Mouse (Mus musculus): ENCODE data around the gene Tardbp. TPM values are rescaled to one million over a fixed set of nuclear protein-coding genes. Genes with fewer than 3 reads are reported as not detected.

Gene Tardbp
- polyA plus RNA-seq, 1 experiment from 2014 or later, result 110 TPM

DNA sequence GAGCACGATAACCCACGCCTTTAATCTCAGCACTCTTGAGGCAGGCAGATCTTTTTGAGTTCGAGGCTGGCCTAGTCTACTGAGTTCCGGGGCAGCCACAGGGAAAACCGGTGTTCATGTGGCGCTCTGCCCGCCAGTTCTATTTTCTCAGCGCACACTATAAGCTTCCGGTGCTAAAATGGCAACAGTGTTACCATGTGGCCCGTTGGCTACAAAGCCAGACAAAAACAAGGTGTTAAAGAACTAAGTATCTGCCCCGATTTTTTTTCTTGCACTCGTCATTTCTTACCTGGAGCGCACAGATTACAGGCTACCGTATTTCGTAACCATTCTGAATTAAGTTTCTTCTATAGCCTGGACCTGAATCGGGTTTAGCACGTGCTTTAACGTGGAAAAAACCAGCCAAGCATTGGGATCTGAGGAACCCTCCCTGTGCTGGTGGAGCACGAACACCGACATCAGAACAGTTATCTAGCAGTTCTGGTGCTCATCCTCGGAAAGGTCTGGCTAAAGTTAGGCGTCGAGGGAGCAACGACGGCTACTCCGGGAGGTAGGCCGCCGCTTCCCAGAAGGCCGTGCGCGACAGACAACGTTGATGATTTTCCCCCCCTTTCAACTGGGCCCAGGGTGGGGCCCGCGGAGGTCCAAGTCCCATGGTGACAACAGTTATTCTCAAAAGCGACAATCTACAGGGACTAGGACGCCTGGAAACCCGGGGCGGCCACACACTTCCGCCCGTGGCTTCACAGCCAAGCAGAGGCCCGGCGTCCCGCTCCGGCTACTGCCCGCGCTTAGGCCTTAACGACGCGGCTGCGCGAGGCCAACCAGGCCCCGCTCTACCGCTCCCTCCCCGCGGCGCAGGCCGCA, 830 bp downstream of the Tardbp start:
- peak overlapping the region; percentile 77 for H3K4me2 ChIP-seq (ENCODE audit: low read depth, low read length)
- under 1% methylated on average over 57 of the region's 57 CpGs for WGBS (ENCODE audit: insufficient replicate concordance)
- peak overlapping the region; percentile 99 for H3K4me3 ChIP-seq (ENCODE audit: low read depth, low read length)
- H3K27ac ChIP-seq (ENCODE audit: low read length), result peak overlapping the region; percentile 93
- peak overlapping the region; percentile 98 for H3K9ac ChIP-seq (ENCODE audit: low read depth, low read length)
- peak; percentile 56 for ATAC-seq (ENCODE audit: low read depth)
- peaks cover 39% of the 10 kb centered on the region for H3K36me3 ChIP-seq (ENCODE audit: control insufficient read depth, insufficient read depth)
- H3K27me3 ChIP-seq (ENCODE audit: control insufficient read depth, insufficient read depth, low read depth, low read length), result no peaks in the 10 kb centered on the region
- no peaks in the 10 kb centered on the region for H3K9me3 ChIP-seq (replicated peaks; ENCODE audit: control insufficient read depth, low read length)
- peaks cover 16% of the 10 kb centered on the region for H3K4me1 ChIP-seq (ENCODE audit: control insufficient read depth, low read depth, low read length)

DNA sequence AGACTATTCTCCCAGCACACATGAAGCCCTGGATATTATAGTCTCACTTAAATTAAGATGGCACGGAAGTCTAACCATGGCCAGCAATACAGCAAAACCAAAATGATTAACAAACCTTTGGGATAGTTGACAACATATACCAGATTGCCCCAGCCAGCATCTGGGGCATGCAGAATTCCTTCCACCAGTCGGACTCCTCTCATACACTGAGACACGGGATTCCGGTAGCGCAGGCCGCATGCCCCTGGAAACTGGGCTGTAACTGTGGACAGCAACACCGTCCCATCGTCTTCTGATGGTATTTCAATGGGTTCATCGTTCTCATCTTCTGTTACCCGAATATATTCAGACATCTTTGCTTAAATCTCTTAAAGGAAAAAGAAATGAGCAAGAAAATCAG, 1.8 kb downstream of the Tardbp start:
- peak overlapping the region; percentile 25; the same call in 1 of the 2 replicates for H3K9ac ChIP-seq (ENCODE audit: low read depth, low read length)
- peaks cover 46% of the 10 kb centered on the region for H3K36me3 ChIP-seq (ENCODE audit: control insufficient read depth, insufficient read depth)
- no peak for ATAC-seq (ENCODE audit: low read depth)
- 80% methylated on average over 10 of the region's 10 CpGs for WGBS (ENCODE audit: insufficient replicate concordance)
- no peak overlapping the region for H3K27ac ChIP-seq (ENCODE audit: low read length)
- H3K4me3 ChIP-seq (ENCODE audit: low read depth, low read length), result peak overlapping the region; percentile 99
- peaks cover 16% of the 10 kb centered on the region for H3K4me1 ChIP-seq (ENCODE audit: control insufficient read depth, low read depth, low read length)
- no peaks in the 10 kb centered on the region for H3K9me3 ChIP-seq (replicated peaks; ENCODE audit: control insufficient read depth, low read length)
- H3K4me2 ChIP-seq (ENCODE audit: low read depth, low read length), result peak overlapping the region; percentile 77
- no peaks in the 10 kb centered on the region for H3K27me3 ChIP-seq (ENCODE audit: control insufficient read depth, insufficient read depth, low read depth, low read length)

DNA sequence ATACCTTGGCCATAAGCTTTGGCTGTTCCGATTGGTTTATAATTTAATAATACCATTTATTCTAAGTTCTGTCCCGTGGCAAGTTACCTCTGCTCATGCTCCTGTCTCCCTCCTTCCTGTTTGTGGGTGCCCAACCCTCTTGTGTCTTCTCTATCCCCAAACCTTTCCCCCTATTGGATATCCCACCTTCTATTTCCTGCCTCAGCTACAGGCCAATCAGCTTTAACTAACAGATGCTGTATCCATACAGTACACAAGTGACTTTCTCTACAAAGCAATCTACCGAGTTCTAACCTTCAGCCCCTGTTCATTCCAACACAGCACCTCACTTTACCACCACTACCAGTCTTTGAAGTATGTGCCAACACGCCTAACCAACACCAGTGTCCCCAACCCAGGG, 3.2 kb downstream of the Tardbp start:
- Histone ChIP-seq H3K4me1 (ENCODE audit: control insufficient read depth, low read depth, low read length) (peaks cover 16% of the 10 kb centered on the region), H3K27ac (ENCODE audit: low read length) (no peak overlapping the region), H3K9ac (ENCODE audit: low read depth, low read length) (no peak overlapping the region), H3K4me2 (ENCODE audit: low read depth, low read length) (no peak overlapping the region), H3K9me3 (replicated peaks; ENCODE audit: control insufficient read depth, low read length) (no peaks in the 10 kb centered on the region), H3K27me3 (ENCODE audit: control insufficient read depth, insufficient read depth, low read depth, low read length) (no peaks in the 10 kb centered on the region), H3K4me3 (ENCODE audit: low read depth, low read length) (no peak overlapping the region), H3K36me3 (ENCODE audit: control insufficient read depth, insufficient read depth) (peaks cover 60% of the 10 kb centered on the region)
- WGBS (ENCODE audit: insufficient replicate concordance), result 73% methylated on average over 4 of the region's 4 CpGs
- ATAC-seq (ENCODE audit: low read depth), result no peak

DNA sequence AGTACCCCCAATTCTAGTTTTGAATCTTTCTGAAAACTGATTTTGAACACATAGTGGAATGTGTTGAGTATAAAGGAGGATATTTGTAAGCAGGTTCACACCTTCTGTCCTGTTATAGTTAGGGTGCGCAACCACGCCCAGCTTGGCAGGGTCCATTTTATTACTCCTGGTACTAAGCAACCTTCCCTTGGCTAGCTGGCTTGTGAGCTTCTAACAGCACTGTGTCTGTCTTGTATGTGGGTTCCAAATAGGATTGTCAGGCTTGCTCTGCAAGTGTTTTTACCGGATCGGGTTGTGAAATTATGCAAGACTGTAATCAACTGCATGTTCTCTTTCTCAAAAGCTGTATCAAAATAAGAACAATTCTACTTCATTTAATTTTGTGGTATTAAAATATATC, 4.3 kb downstream of the Tardbp start:
- Histone ChIP-seq H3K9ac (ENCODE audit: low read depth, low read length) (no peak overlapping the region), H3K4me3 (ENCODE audit: low read depth, low read length) (no peak overlapping the region), H3K4me2 (ENCODE audit: low read depth, low read length) (no peak overlapping the region), H3K36me3 (ENCODE audit: control insufficient read depth, insufficient read depth) (peaks cover 65% of the 10 kb centered on the region), H3K27me3 (ENCODE audit: control insufficient read depth, insufficient read depth, low read depth, low read length) (no peaks in the 10 kb centered on the region), H3K9me3 (replicated peaks; ENCODE audit: control insufficient read depth, low read length) (no peaks in the 10 kb centered on the region), H3K27ac (ENCODE audit: low read length) (no peak overlapping the region), H3K4me1 (ENCODE audit: control insufficient read depth, low read depth, low read length) (peaks cover 16% of the 10 kb centered on the region)
- 91% methylated on average over 4 of the region's 4 CpGs for WGBS (ENCODE audit: insufficient replicate concordance)
- no peak for ATAC-seq (ENCODE audit: low read depth)

DNA sequence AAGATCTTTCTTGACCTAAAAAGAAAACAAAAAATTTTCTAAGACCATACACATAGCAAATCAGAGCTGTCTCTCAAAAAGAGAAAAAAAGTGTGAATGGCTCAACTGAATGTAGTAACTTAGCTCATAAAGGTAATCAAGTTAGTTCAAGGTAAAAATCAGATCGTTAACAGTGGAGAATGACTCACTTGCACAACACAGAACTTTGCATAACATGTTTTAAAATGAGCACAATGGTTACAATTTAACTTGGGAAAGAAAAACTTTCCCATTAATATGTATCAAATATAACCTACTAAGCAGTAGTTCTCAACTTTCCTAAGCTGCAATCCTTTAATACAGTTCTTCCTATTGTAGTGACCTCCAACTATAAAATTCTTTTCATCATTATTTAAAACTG, 6.1 kb downstream of the Tardbp start:
- H3K9me3 ChIP-seq (replicated peaks; ENCODE audit: control insufficient read depth, low read length), result no peaks in the 10 kb centered on the region
- 83% methylated on average over 1 of the region's 1 CpGs for WGBS (ENCODE audit: insufficient replicate concordance)
- peaks cover 16% of the 10 kb centered on the region for H3K4me1 ChIP-seq (ENCODE audit: control insufficient read depth, low read depth, low read length)
- H3K4me2 ChIP-seq (ENCODE audit: low read depth, low read length), result no peak overlapping the region
- H3K36me3 ChIP-seq (ENCODE audit: control insufficient read depth, insufficient read depth), result peaks cover 77% of the 10 kb centered on the region
- ATAC-seq (ENCODE audit: low read depth), result no peak
- H3K27me3 ChIP-seq (ENCODE audit: control insufficient read depth, insufficient read depth, low read depth, low read length), result no peaks in the 10 kb centered on the region
- H3K27ac ChIP-seq (ENCODE audit: low read length), result no peak overlapping the region
- no peak overlapping the region for H3K4me3 ChIP-seq (ENCODE audit: low read depth, low read length)
- H3K9ac ChIP-seq (ENCODE audit: low read depth, low read length), result no peak overlapping the region

DNA sequence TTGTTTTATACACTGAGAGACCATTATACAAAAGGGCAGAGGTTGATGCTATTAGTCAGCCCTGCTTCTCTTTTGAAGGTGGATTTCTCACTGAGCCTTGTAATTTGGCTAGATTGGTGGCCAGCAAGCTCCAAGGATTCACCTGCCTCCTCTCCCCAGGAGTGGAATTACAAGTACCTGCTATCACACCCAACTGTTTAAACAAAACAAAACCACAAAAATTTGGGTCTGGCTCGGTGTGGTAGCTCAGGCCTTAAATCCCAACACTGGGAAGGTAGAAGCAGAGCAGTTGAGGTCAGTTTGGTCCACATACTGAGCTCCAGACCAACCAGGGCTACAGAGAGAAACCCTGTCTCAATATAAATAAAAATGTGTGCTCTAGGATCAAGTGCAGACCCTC, 7.0 kb downstream of the Tardbp start:
- H3K27me3 ChIP-seq (ENCODE audit: control insufficient read depth, insufficient read depth, low read depth, low read length), result no peaks in the 10 kb centered on the region

DNA sequence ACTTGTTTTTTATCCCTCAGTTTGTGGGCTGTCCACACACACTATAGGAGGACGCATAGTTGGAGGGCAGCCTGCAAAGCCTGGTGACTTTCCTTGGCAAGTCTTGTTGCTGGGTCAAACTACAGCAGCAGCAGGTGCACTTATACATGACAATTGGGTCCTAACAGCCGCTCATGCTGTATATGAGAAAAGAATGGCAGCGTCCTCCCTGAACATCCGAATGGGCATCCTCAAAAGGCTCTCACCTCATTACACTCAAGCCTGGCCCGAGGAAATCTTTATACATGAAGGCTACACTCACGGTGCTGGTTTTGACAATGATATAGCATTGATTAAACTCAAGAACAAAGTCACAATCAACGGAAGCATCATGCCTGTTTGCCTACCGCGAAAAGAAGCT, 13.1 kb downstream of the Tardbp start:
- Histone ChIP-seq H3K27ac (ENCODE audit: low read length) (no peak overlapping the region), H3K27me3 (ENCODE audit: control insufficient read depth, insufficient read depth, low read depth, low read length) (no peaks in the 10 kb centered on the region), H3K4me3 (ENCODE audit: low read depth, low read length) (no peak overlapping the region), H3K9me3 (replicated peaks; ENCODE audit: control insufficient read depth, low read length) (no peaks in the 10 kb centered on the region), H3K4me1 (ENCODE audit: control insufficient read depth, low read depth, low read length) (no peaks in the 10 kb centered on the region), H3K4me2 (ENCODE audit: low read depth, low read length) (no peak overlapping the region), H3K36me3 (ENCODE audit: control insufficient read depth, insufficient read depth) (peaks cover 42% of the 10 kb centered on the region), H3K9ac (ENCODE audit: low read depth, low read length) (no peak overlapping the region)
- no peak for ATAC-seq (ENCODE audit: low read depth)
- WGBS (ENCODE audit: insufficient replicate concordance), result 87% methylated on average over 9 of the region's 9 CpGs

More for the DNA sequence above, 7.0 kb downstream of the Tardbp start:
- Histone ChIP-seq H3K36me3 (ENCODE audit: control insufficient read depth, insufficient read depth) (peaks cover 83% of the 10 kb centered on the region), H3K27ac (ENCODE audit: low read length) (no peak overlapping the region), H3K9ac (ENCODE audit: low read depth, low read length) (no peak overlapping the region), H3K4me2 (ENCODE audit: low read depth, low read length) (no peak overlapping the region), H3K4me3 (ENCODE audit: low read depth, low read length) (no peak overlapping the region), H3K4me1 (ENCODE audit: control insufficient read depth, low read depth, low read length) (peaks cover 12% of the 10 kb centered on the region), H3K9me3 (replicated peaks; ENCODE audit: control insufficient read depth, low read length) (no peaks in the 10 kb centered on the region)
- 50% methylated on average over 1 of the region's 1 CpGs for WGBS (ENCODE audit: insufficient replicate concordance)
- no peak for ATAC-seq (ENCODE audit: low read depth)

DNA sequence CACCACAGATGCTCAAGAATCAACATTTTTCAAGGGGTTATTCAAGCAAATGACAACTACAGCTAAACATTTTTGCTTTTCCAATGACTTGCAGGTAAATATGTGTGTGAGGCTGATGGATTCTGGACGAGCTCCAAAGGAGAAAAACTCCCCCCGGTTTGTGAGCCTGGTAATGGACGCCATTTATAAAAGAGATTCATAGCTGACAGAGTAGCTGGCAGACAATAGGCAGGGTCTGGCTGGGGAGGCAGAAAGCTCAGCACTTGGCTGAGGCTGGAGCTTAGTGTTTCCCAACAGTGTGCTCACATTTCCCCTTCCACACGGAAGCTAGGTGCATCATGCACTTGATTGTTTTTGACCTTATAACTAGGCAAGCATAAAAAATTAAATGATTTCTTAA, 14.3 kb downstream of the Tardbp start:
- ATAC-seq (ENCODE audit: low read depth), result no peak
- WGBS (ENCODE audit: insufficient replicate concordance), result 67% methylated on average over 4 of the region's 4 CpGs
- Histone ChIP-seq H3K4me3 (ENCODE audit: low read depth, low read length) (no peak overlapping the region), H3K9me3 (replicated peaks; ENCODE audit: control insufficient read depth, low read length) (no peaks in the 10 kb centered on the region), H3K4me2 (ENCODE audit: low read depth, low read length) (no peak overlapping the region), H3K27me3 (ENCODE audit: control insufficient read depth, insufficient read depth, low read depth, low read length) (no peaks in the 10 kb centered on the region), H3K27ac (ENCODE audit: low read length) (no peak overlapping the region), H3K4me1 (ENCODE audit: control insufficient read depth, low read depth, low read length) (no peaks in the 10 kb centered on the region), H3K9ac (ENCODE audit: low read depth, low read length) (no peak overlapping the region), H3K36me3 (ENCODE audit: control insufficient read depth, insufficient read depth) (peaks cover 35% of the 10 kb centered on the region)

DNA sequence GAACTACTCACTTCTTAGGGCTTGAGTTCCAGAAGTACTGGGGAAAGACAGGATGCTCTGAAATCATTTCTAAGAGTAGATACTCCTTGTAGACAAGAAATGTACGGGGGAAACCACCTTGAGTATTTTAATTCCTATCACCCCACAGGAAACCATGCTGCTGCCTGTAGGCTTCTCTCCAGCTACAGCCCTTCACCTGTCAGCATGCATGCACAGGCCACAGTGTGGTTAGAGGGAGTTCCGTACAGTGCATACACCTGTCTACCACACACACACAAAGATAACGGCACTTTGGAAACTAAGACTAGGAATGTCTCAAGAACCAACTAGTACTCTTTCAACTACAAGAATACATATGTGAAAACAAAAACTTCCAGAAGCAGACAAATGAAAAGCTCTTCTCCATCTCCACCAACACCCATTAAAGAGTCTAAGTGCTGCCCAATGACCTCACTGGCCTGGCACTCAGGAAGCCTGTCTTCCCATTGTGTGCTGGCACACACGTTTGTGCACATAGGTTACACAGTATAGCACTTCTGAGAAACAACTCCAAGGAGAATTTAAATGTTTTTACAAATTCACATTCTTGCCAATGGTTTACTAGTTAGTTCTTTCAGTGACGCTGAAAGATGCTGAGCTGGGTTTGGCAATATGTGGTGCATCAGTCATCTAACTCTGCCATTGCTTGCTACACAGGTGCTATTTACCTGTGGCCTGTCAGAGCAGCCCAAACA, 16.0 kb downstream of the Tardbp start:
- 54% methylated on average over 5 of the region's 5 CpGs for WGBS (ENCODE audit: insufficient replicate concordance)

More for the DNA sequence above, 16.0 kb downstream of the Tardbp start:
- no peak overlapping the region for H3K4me2 ChIP-seq (ENCODE audit: low read depth, low read length)
- no peaks in the 10 kb centered on the region for H3K27me3 ChIP-seq (ENCODE audit: control insufficient read depth, insufficient read depth, low read depth, low read length)
- H3K9me3 ChIP-seq (replicated peaks; ENCODE audit: control insufficient read depth, low read length), result no peaks in the 10 kb centered on the region
- no peak overlapping the region for H3K9ac ChIP-seq (ENCODE audit: low read depth, low read length)
- no peaks in the 10 kb centered on the region for H3K4me1 ChIP-seq (ENCODE audit: control insufficient read depth, low read depth, low read length)
- H3K36me3 ChIP-seq (ENCODE audit: control insufficient read depth, insufficient read depth), result peaks cover 24% of the 10 kb centered on the region
- no peak for ATAC-seq (ENCODE audit: low read depth)
- H3K27ac ChIP-seq (ENCODE audit: low read length), result no peak overlapping the region
- no peak overlapping the region for H3K4me3 ChIP-seq (ENCODE audit: low read depth, low read length)
